Mouse (Mus musculus): ENCODE results near the gene Gal3st1. TPM values are rescaled to one million over a fixed set of nuclear protein-coding genes. Genes with fewer than 3 reads are reported as not detected.

Gal3st1 gene
- total RNA-seq, 2 experiments from 2014 or later = 9.8 to 9.9 TPM

DNA sequence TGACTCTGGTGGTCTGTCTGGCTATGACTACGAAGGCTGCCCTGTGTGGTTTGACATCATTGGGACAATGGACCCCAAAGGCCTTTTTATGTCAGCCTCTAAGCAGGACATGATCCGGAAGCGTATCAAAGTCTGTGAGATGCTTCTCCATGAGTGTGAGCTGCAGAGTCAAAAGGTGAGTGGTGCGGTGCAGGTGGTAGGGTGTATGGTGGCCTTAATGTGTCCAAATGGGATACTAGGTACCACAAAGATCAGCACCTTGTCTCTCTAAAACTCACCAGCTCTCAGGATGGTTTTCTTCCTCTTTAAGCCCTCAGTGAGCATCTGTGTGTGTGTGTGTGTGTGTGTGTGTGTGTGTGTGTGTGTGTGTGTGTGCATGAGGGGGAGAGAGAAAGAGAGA is 56.5 kb downstream of the Gal3st1 start:
- intact Hi-C loops (cut with DNase I) = loop anchor here (5.0 kb wide), 1 partner anchor 42 kb away; no protein-coding TSS in a partner anchor
- H3K4me3 ChIP-seq = no peak overlapping the region
- H3K27ac ChIP-seq = no peak overlapping the region
- no peak for TF ChIP-seq CTCF (IDR thresholded peaks at IDR 0.05)
- DNase-seq (ENCODE audit: extremely low spot score in 1 of 2, low spot score in 2 of 2) = no peak

DNA sequence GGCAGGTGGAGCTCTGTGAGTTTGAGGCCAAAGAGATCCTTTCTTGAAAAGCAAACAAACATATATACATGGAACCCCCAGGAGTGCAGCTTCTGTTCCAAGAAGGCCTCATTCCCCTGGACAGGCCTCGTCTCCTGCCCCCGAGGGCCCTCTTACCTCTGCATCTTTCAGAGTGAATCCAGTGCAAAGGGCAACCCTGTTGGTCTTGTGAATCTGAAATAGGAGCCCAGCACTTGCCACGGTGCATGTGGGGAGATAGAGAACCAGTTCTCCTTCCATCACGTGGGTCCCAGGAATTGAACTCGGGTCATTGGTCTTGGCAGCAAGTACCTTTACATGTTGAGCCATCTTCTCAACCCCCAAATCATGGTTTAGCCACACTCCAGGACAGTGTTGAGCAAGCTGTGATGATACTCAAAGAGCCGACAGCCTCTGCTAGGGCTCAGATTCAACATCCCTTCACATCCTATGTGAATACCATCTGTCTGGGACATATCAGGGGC is 57.7 kb downstream of the Gal3st1 start:
- intact Hi-C loops (cut with DNase I) = loop anchor here (5.0 kb wide), 1 partner anchor 41 kb away; no protein-coding TSS in a partner anchor
- TF ChIP-seq CTCF (IDR thresholded peaks at IDR 0.05) = no peak
- Histone ChIP-seq H3K27ac (no peak overlapping the region), H3K4me3 (no peak overlapping the region)
- no peak for DNase-seq (ENCODE audit: extremely low spot score in 1 of 2, low spot score in 2 of 2)

DNA sequence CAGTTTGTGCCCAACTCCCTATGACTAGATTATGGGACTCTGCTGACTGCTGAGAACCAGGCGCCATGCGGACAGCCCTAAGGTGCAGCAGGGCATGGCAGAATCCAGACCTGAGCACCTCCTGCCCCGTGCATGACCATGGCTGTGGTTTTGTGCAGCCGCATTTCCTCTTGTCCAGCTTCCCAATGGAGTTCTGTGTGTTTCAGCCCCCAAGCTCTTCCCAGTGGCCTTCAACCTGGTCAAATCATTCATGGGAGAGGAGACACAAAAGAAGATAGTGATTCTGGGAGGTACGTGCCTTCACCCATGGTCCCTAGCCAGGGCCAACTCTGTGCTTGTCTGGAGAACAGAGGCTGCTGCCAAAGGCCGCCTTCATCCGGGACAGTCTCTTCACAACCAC is 59.6 kb downstream of the Gal3st1 start:
- Histone ChIP-seq H3K4me3 (no peak overlapping the region), H3K27ac (no peak overlapping the region)
- intact Hi-C loops (cut with DNase I) = loop anchor here (5.0 kb wide), 1 partner anchor 39 kb away; no protein-coding TSS in a partner anchor
- TF ChIP-seq CTCF (IDR thresholded peaks at IDR 0.05) = no peak
- no peak for DNase-seq (ENCODE audit: extremely low spot score in 1 of 2, low spot score in 2 of 2)

- Histone ChIP-seq H3K4me3 (no peak overlapping the region), H3K27ac (no peak overlapping the region)
- TF ChIP-seq CTCF (IDR thresholded peaks at IDR 0.05) = no peak
- DNase-seq (ENCODE audit: extremely low spot score in 1 of 2, low spot score in 2 of 2) = no peak
- intact Hi-C loops (cut with DNase I) = no loop called here
Observed at GRCm38 (mm10) chr11:4046526-4046925, 63.1 kb downstream of the Gal3st1 start.

- Histone ChIP-seq H3K4me3 (no peak overlapping the region), H3K27ac (no peak overlapping the region)
- no peak for DNase-seq (ENCODE audit: extremely low spot score in 1 of 2, low spot score in 2 of 2)
- intact Hi-C loops (cut with DNase I) = no loop called here
- TF ChIP-seq CTCF (IDR thresholded peaks at IDR 0.05) = no peak
Observed at GRCm38 (mm10) chr11:4047766-4048165, 64.3 kb downstream of the Gal3st1 start.

DNA sequence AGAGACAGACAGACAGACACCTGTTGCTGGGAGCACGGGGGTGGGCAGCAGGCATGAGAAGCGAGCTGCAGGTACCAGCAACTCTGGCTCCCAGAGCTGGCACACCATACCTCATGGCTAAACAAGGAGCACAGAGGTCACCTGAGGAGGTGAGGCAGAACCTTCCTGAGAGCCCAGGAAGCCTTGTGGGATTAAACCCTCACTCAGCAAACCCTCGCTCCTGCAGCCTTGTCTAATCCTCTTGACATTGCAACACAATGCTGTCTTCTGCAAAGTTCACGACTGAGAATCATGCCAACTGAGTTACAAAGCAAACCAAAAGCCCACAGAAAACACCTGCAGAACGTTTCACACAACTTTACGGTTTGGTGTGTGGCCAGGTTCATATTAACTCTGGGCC is 65.0 kb downstream of the Gal3st1 start:
- no peak for TF ChIP-seq CTCF (IDR thresholded peaks at IDR 0.05)
- Histone ChIP-seq H3K27ac (no peak overlapping the region), H3K4me3 (no peak overlapping the region)
- DNase-seq (ENCODE audit: extremely low spot score in 1 of 2, low spot score in 2 of 2) = no peak
- intact Hi-C loops (cut with DNase I) = no loop called here

Other genes with a start within 250 kb of the Gal3st1 start
- 100 to 1,000 TPM; 141 to 149 TPM for gene Osbp2, start 119.7 kb upstream of the Gal3st1 start, total RNA-seq (2021)
- gene 4921536K21Rik, start 88.5 kb upstream of the Gal3st1 start, total RNA-seq (2021) = under 1 TPM; 0.54 to 0.61 TPM
- gene Dusp18, start 88.4 kb upstream of the Gal3st1 start, total RNA-seq (2021) = 10 to 100 TPM; 23.1 to 24.9 TPM
- gene Slc35e4, start 69.0 kb upstream of the Gal3st1 start, total RNA-seq (2021) = 10 to 100 TPM; 19.1 to 20.9 TPM
- gene Tcn2, start 51.5 kb upstream of the Gal3st1 start, total RNA-seq (2021) = 10 to 100 TPM; 17.1 to 20.7 TPM
- 10 to 100 TPM; 29.1 to 40.2 TPM for gene Pes1, start 19.7 kb upstream of the Gal3st1 start, total RNA-seq (2021)
- under 1 TPM in 1 of 2 experiments, not detected in 1; 0.29 TPM for gene 4930556J24Rik, start 6.9 kb upstream of the Gal3st1 start, total RNA-seq (2021)
- not detected for gene Sec14l4, start 47.8 kb downstream of the Gal3st1 start, total RNA-seq (2021)
- 1 to 10 TPM; 1.3 to 1.4 TPM for gene Sec14l3, start 81.2 kb downstream of the Gal3st1 start, total RNA-seq (2021)
- gene Mtfp1, start 111.8 kb downstream of the Gal3st1 start, total RNA-seq (2021) = 100 to 1,000 TPM in 1 of 2 experiments, 10 to 100 TPM in 1; 91.0 to 101 TPM
- 10 to 100 TPM; 37.7 to 45.2 TPM for gene Sec14l2, start 139.8 kb downstream of the Gal3st1 start, total RNA-seq (2021)
- 10 to 100 TPM; 32.1 to 32.6 TPM for gene Rnf215, start 151.6 kb downstream of the Gal3st1 start, total RNA-seq (2021)
- 10 to 100 TPM; 16.4 to 17.9 TPM for gene Ccdc157, start 176.7 kb downstream of the Gal3st1 start, total RNA-seq (2021)
- gene Sf3a1, start 176.7 kb downstream of the Gal3st1 start, total RNA-seq (2021) = 10 to 100 TPM; 63.8 to 67.4 TPM
- gene Tbc1d10a, start 203.2 kb downstream of the Gal3st1 start, total RNA-seq (2021) = 10 to 100 TPM; 35.3 to 36.6 TPM
- gene Castor1, start 234.6 kb downstream of the Gal3st1 start, total RNA-seq (2021) = 1 to 10 TPM; 3.9 to 4.2 TPM

Measured in left cerebral cortex, adult 2 months (tissue).